Mouse (Mus musculus) T-helper 1 cell (primary cell): Measurements from ENCODE around the gene Cyp2f2.

ENCODE experiments used
- in situ Hi-C: fragments of 300-600 bp; cut with MboI, MseI; formaldehyde crosslinking; loops from one replicate; pipeline ENCODE4 v1.15.1; 2025; ENCODE audit warnings: high pct_unique_total_duplicates

Cyp2f2 gene

DNA sequence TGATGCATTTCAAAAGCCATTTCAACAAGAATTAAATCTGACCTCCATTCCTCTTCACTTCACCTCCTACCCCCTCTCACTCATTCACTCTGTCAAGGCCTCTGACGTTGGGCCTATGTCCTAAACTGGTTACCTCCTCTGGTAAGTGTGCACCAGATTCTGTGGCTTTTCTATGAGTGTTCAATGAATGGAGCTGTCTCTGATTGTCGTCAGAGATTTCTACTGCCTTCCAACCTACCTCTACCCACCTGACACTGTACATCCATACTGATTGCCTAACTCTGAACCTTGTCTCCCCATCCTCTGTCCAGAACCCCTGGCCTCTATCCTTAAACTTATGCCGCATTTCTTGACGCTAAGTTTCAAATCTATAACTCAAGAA, 58.2 kb downstream of the Cyp2f2 start:
- in situ Hi-C loops: loop anchor here (25.0 kb wide), 1 partner anchor 1441 kb away; no protein-coding TSS in a partner anchor

DNA sequence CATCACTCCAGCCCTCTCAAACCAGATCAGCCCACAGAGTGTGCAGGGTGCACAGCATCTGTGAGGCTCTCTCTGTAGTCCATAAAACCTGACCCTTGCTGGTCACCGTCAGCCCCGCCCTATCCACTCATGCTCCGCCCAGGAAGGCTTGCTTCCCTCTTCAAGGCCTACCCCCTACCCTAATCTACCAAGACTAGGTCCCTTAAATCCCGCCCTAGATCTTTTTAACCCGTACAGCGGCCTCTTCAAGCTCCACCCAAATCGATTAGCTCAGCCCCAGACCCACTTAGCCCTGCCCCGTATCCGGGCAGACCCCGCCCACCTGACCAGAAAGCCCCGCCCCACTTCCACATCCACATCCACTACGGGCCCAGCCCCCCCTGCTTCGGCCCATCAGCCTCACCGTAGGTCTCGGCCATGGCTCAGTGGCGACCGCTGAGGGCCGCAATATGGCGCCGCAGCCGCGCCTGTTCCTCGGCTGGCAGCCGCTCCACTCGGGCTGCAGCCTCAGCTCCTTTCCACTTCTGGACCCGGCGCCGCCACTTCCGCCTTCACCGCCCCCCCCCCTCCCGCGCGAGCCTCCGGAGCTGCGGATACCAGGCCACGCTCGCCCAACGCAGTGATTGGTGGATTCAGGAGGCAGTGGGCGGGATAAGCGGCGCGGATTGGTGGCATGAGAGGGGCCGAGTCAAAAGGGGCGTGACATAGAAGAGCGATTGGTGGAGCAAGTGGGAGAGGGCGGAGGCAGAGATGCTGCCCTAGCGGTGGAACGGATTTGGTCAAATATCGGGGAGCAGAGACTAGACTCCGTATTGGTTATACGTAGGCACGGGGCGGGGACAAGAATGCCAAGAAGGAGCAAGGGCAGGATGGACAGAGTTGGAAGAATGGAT, 58.9 kb downstream of the Cyp2f2 start, which contains the start of gene Rab4b:
Gene Rab4b, minus strand, starts transcription at position 573 of the 893 bp plus-strand sequence.
- in situ Hi-C loops: loop anchor here (25.0 kb wide), 1 partner anchor 1441 kb away; no protein-coding TSS in a partner anchor

DNA sequence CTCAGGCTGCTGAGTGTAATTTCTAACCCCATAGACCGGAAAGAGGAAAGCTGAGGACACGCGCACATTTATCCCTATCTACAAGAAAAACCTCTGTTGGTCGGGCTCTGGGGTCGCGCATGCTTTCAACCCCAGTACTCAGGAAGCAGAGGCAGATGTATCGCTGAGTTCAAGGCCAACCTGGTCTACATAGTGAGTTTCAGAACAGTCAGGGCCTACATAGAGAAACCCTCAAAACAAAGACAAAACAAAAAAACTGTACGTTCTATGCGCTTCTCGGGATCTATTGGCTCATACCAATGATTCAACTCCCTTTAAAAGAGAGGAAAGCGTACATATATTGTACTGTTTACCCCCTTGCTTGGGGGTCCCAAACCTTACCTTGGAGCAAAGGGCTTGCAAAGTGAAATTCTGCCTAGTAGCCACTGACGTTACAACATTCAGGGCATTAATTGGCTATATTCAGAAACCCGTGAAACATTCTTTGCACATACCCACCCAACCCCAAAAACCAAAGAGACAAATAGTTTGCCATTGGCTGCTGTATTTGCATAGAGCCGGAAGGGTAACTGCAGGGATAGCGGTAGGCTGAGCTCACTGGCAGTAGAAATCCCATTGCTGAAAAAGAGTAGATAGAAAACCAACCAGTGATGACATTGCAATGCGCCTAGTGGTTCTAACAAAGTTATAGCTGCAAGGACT, 59.7 kb downstream of the Cyp2f2 start:
- in situ Hi-C loops: loop anchor here (25.0 kb wide), 1 partner anchor 1442 kb away; no protein-coding TSS in a partner anchor

DNA sequence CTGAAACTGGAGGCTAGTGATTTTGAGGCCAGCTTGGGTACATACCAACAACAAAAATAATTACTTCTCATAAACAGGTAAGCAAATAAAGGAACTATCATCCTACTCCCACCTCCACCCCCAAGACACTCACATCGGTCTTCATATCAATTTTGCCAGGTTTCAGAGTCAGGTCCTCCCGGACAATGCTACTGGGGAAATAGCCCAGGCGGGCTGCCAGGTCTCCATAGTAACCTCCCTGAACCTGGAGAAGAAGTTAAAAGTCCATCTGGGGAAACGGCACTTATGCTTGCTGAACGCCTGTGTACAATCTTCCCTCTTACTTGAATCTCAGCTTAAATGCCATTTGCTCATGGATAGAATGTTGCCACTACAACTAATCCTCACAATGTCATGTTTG, 60.3 kb downstream of the Cyp2f2 start:
- in situ Hi-C loops: loop anchor here (25.0 kb wide), 1 partner anchor 1443 kb away; no protein-coding TSS in a partner anchor

DNA sequence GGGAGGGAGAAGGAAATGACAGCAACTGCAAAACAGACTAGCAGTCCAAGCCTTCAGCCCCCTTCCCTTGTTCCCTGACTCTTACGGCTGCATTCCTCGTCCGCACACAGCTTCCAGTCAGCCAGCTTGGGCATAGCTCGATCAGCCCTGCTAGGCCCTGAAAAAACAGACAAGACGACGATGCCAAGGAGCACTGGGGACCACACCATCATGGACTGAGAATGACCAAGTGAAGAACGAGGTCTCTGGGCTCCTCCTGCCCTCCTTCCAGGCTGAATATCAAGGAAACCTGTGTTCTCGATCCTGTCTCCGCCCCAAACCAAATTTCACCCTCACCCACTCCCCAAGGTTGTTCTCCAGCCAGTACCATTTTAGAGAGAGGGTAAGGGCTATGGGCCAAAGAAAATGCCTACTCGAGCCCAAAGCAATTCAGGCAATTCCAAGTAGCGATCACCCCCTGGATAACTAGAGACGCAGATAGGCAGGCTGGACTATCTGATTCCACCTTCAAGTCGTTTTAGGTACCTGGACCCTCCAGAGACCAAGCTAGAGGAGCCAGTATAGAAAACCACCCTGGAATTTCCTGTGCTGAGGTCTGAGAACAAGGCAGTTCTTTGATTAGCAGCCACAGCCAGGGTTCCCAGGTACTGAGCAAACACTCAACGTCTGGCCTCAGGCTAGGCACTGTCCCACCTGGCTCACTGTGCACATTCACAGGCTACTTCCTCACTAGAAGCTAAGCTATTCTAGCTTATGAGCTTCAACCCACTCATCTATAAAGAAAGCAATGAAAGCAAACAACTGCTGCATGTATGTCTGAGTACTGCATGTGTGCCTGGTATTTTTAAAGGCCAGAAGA, 61.4 kb downstream of the Cyp2f2 start, which contains the start of the genes Gm21983 and Mia:
Gene Gm21983, minus strand, starts transcription at position 250 of the 859 bp plus-strand sequence.
Gene Mia, minus strand, starts transcription at position 321 of the 859 bp plus-strand sequence.
- in situ Hi-C loops: loop anchor here (25.0 kb wide), 1 partner anchor 1444 kb away; no protein-coding TSS in a partner anchor

DNA sequence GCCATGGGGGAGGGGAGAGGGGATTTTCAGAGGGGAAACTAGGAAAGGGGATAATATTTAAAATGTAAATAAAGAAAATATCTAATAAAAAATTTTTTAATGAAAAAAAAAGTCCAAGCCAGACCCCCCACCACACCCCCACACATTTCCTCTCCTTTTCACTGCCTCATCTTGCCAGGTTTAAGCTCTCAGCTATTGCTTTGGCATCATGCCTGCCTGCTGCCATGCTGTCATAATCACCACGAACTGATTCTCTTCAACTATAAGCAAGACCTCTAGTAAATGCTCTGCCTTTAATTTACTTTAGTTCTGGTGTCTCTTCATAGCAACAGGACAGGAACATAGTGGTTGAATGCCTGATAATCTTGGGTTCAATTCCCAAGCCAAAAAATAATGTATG, 62.8 kb downstream of the Cyp2f2 start:
- in situ Hi-C loops: loop anchor here (25.0 kb wide), 1 partner anchor 1445 kb away; no protein-coding TSS in a partner anchor
